Mouse (Mus musculus): ENCODE data around the gene Slit1. TPM values are rescaled to one million over a fixed set of nuclear protein-coding genes. Genes with fewer than 3 reads are reported as not detected.

Slit1 gene
- polyA plus RNA-seq, 1 experiment: 0.34 TPM

GRCm38 (mm10) chr19:41573700-41574099 lies 169.8 kb downstream of the Slit1 start:
- peaks cover 9% of the 10 kb centered on the region; the same call in 1 of the 2 replicates for H3K4me1 ChIP-seq
- no peak for TF ChIP-seq GATA1 (IDR thresholded peaks at IDR 0.05; ENCODE audit: borderline replicate concordance, low read length)
- TF ChIP-seq FLI1 (IDR thresholded peaks at IDR 0.05; ENCODE audit: low read length): no peak
- no peak overlapping the region for H3K4me3 ChIP-seq (replicated peaks)
- H3K27me3 ChIP-seq (replicated peaks): no peaks in the 10 kb centered on the region
- H3K9me3 ChIP-seq: no peaks in the 10 kb centered on the region
- H3K36me3 ChIP-seq (replicated peaks; ENCODE audit: low read length): peaks cover 43% of the 10 kb centered on the region

GRCm38 (mm10) chr19:41568791-41569190 lies 174.7 kb downstream of the Slit1 start:
- H3K4me1 ChIP-seq: peaks cover 39% of the 10 kb centered on the region
- no peak for TF ChIP-seq GATA1 (IDR thresholded peaks at IDR 0.05; ENCODE audit: borderline replicate concordance, low read length)
- no peak for TF ChIP-seq FLI1 (IDR thresholded peaks at IDR 0.05; ENCODE audit: low read length)
- no peaks in the 10 kb centered on the region for H3K9me3 ChIP-seq
- no peak overlapping the region for H3K4me3 ChIP-seq (replicated peaks)
- peaks cover 33% of the 10 kb centered on the region for H3K36me3 ChIP-seq (replicated peaks; ENCODE audit: low read length)
- no peaks in the 10 kb centered on the region for H3K27me3 ChIP-seq (replicated peaks)

- no peak overlapping the region for H3K4me3 ChIP-seq (replicated peaks)
- no peaks in the 10 kb centered on the region for H3K9me3 ChIP-seq
- peaks cover 11% of the 10 kb centered on the region for H3K4me1 ChIP-seq
- no peak for TF ChIP-seq FLI1 (IDR thresholded peaks at IDR 0.05; ENCODE audit: low read length)
- peaks cover 76% of the 10 kb centered on the region for H3K36me3 ChIP-seq (replicated peaks; ENCODE audit: low read length)
- no peaks in the 10 kb centered on the region for H3K27me3 ChIP-seq (replicated peaks)
Observed at GRCm38 (mm10) chr19:41560856-41561255, 182.6 kb downstream of the Slit1 start.

DNA sequence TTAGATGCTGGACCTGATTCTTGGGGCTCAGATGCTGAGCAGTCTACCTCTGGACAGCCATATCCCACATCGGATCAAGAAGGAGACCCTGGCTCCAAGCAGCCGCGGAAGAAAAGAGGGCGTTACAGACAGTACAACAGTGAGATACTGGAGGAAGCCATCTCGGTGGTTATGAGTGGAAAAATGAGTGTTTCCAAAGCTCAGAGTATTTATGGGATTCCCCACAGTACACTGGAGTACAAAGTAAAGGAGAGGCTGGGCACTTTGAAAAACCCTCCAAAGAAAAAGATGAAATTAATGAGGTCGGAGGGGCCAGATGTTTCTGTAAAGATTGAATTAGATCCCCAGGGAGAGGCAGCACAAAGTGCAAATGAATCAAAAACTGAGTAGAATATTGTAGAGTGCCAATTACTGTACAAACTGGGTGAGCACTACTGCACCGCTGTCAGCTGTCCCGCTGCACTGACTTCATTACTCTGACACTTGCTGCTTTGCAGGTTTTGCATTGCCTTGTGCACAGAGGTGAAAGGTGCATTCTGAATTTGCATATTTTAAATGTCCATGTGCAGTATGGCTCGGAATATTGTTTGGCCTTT lies 184.5 kb downstream of the Slit1 start:
- H3K27me3 ChIP-seq (replicated peaks): no peaks in the 10 kb centered on the region
- H3K9me3 ChIP-seq: no peaks in the 10 kb centered on the region
- no peak for TF ChIP-seq GATA1 (IDR thresholded peaks at IDR 0.05; ENCODE audit: borderline replicate concordance, low read length)
- TF ChIP-seq FLI1 (IDR thresholded peaks at IDR 0.05; ENCODE audit: low read length): no peak
- H3K4me3 ChIP-seq (replicated peaks): no peak overlapping the region
- H3K36me3 ChIP-seq (replicated peaks; ENCODE audit: low read length): peaks cover 82% of the 10 kb centered on the region
- peaks cover 5% of the 10 kb centered on the region; the same call in 1 of the 2 replicates for H3K4me1 ChIP-seq

DNA sequence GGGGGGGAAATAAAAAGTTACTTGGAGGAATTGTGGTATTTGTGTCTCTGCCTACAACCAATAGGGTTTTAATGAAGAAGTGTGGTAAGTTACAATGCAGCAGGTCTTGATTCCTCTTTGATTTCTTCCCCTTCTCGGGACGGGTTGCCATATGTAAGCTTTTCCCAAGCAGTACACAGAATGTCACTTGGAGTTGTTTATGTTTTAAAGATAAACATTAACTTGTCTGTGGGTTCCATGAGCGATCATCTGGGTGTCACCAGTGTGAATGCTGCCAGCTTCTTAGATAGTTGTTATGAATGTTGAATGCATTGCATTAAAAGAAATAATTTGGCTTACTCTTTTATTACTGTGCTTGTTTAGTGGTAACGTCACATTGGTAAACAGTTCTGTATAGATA lies 186.0 kb downstream of the Slit1 start:
- Histone ChIP-seq H3K4me3 (replicated peaks) (no peak overlapping the region), H3K36me3 (replicated peaks; ENCODE audit: low read length) (peaks cover 86% of the 10 kb centered on the region), H3K4me1 (peaks cover 4% of the 10 kb centered on the region), H3K27me3 (replicated peaks) (no peaks in the 10 kb centered on the region), H3K9me3 (no peaks in the 10 kb centered on the region)
- TF ChIP-seq GATA1 (IDR thresholded peaks at IDR 0.05; ENCODE audit: borderline replicate concordance, low read length): no peak
- TF ChIP-seq FLI1 (IDR thresholded peaks at IDR 0.05; ENCODE audit: low read length): no peak

DNA sequence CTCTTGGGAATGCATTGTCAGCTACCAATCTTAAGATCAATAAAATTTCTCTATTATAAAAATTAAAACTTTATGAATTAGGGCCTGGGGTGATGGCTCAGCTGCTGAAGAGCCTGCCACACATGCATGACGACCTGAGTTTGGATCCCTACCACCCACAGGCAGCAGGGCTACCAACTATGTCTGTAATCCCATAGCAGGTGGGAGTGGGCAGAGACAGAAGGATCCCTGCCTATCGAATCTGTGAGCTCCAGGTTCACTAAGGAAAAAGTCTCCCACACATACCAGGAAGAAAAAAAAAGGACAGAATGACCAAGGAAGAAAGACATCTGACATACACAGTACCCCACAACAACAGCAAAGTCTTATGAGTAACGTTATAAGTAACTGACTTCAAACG lies 186.5 kb downstream of the Slit1 start:
- Histone ChIP-seq H3K4me1 (peaks cover 6% of the 10 kb centered on the region), H3K36me3 (replicated peaks; ENCODE audit: low read length) (peaks cover 88% of the 10 kb centered on the region), H3K9me3 (no peaks in the 10 kb centered on the region), H3K27me3 (replicated peaks) (no peaks in the 10 kb centered on the region), H3K4me3 (replicated peaks) (no peak overlapping the region)
- TF ChIP-seq FLI1 (IDR thresholded peaks at IDR 0.05; ENCODE audit: low read length) (no peak), GATA1 (IDR thresholded peaks at IDR 0.05; ENCODE audit: borderline replicate concordance, low read length) (no peak)

Other genes with a start within 250 kb of the Slit1 start
- 0.21 TPM in 1 of 2 replicates, not detected in the other for gene Gm340, start 161.3 kb downstream of the Slit1 start, polyA plus RNA-seq (2012; ENCODE audit: insufficient read depth, low replicate concordance)
- gene Arhgap19, start 58.4 kb upstream of the Slit1 start, polyA plus RNA-seq (2012; ENCODE audit: insufficient read depth, low replicate concordance): 1.8 TPM in 1 of 2 replicates, not detected in the other
- gene Frat1, start 86.3 kb upstream of the Slit1 start, polyA plus RNA-seq (2012; ENCODE audit: insufficient read depth, low replicate concordance): 25.1 and 50.6 TPM in 2 replicates
- 16.8 and 19.5 TPM in 2 replicates for gene Frat2, start 104.5 kb upstream of the Slit1 start, polyA plus RNA-seq (2012; ENCODE audit: insufficient read depth, low replicate concordance)
- gene Rrp12, start 152.5 kb upstream of the Slit1 start, polyA plus RNA-seq (2012; ENCODE audit: insufficient read depth, low replicate concordance): 8.9 and 14.4 TPM in 2 replicates
- 654 and 1,266 TPM in 2 replicates for gene Pgam1, start 168.3 kb upstream of the Slit1 start, polyA plus RNA-seq (2012; ENCODE audit: insufficient read depth, low replicate concordance)
- 5.4 and 13.5 TPM in 2 replicates for gene Exosc1, start 189.8 kb upstream of the Slit1 start, polyA plus RNA-seq (2012; ENCODE audit: insufficient read depth, low replicate concordance)
- 18.8 and 25.3 TPM in 2 replicates for gene Zdhhc16, start 189.8 kb upstream of the Slit1 start, polyA plus RNA-seq (2012; ENCODE audit: insufficient read depth, low replicate concordance)
- gene Mms19, start 237.5 kb upstream of the Slit1 start, polyA plus RNA-seq (2012; ENCODE audit: insufficient read depth, low replicate concordance): 6.0 and 14.4 TPM in 2 replicates
- gene Ubtd1, start 238.1 kb upstream of the Slit1 start, polyA plus RNA-seq (2012; ENCODE audit: insufficient read depth, low replicate concordance): 23.1 and 46.7 TPM in 2 replicates

Measured in megakaryocyte, embryonic 14.5 days (primary cell).